In genomic region chr12:26621135-26621932, GRCm38 (mm10) we compare ENCODE assay signal across 11 mouse cellular contexts.
DNase-seq lines count a peak whose midpoint lies in the region; ATAC-seq and TF ChIP-seq lines count a peak whose summit lies in the region.
"Had no signal": no experiment of that assay in that cellular context is flagged by ENCODE, and none has a peak within 500 bp of the region (broad histone marks: within the 10 kb centered on the region; RNA-seq: fewer than 3 reads in every experiment).

No protein-coding gene starts in this region.

- H3K27me3 ChIP-seq in forebrain, embryonic 14.5 days (replicated peaks; ENCODE audit: control insufficient read depth, insufficient read depth, low read length): no peaks in the 10 kb centered on the region
- H3K27me3 ChIP-seq in hindbrain, postnatal 0 days (ENCODE audit: insufficient read depth, low read length): no peaks in the 10 kb centered on the region
- H3K27me3 ChIP-seq in heart, embryonic 12.5 days (replicated peaks): no peaks in the 10 kb centered on the region
- H3K27me3 ChIP-seq: kidney, embryonic 15.5 days; limb, embryonic 12.5 days; stomach, embryonic 15.5 days had no signal

- H3K27ac ChIP-seq in forebrain, embryonic 14.5 days (ENCODE audit: low read depth, low read length): peak overlapping the region; percentile 84
- no peak overlapping the region for H3K27ac ChIP-seq in hindbrain, postnatal 0 days
- H3K27ac ChIP-seq in heart, embryonic 12.5 days (ENCODE audit: poor library complexity, severe bottlenecking): no peak overlapping the region
- H3K27ac ChIP-seq: kidney, embryonic 15.5 days; limb, embryonic 12.5 days; stomach, embryonic 15.5 days had no signal

- 66% methylated on average over 12 of the region's 12 CpGs for WGBS in forebrain, embryonic 14.5 days
- WGBS in hindbrain, postnatal 0 days: 60% methylated on average over 12 of the region's 12 CpGs
- WGBS in heart, embryonic 12.5 days: 78% methylated on average over 12 of the region's 12 CpGs

- peak overlapping the region; percentile 23; the same call in 1 of the 2 replicates for H3K9ac ChIP-seq in forebrain, embryonic 14.5 days (ENCODE audit: low read length)
- H3K9ac ChIP-seq in hindbrain, postnatal 0 days (replicated peaks; ENCODE audit: low read length): no peak overlapping the region
- no peak overlapping the region for H3K9ac ChIP-seq in heart, embryonic 12.5 days
- H3K9ac ChIP-seq: kidney, embryonic 15.5 days; limb, embryonic 12.5 days; stomach, embryonic 15.5 days had no signal

- TF ChIP-seq CTCF in hindbrain, postnatal 0 days (IDR thresholded peaks at IDR 0.05; ENCODE audit: low read depth): no peak

- ATAC-seq in forebrain, embryonic 14.5 days: peak; percentile 82
- ATAC-seq in hindbrain, postnatal 0 days: no peak
- ATAC-seq in heart, embryonic 12.5 days (ENCODE audit: insufficient number of reproducible peaks, low FRiP score): no peak

- no peaks in the 10 kb centered on the region for H3K9me3 ChIP-seq in forebrain, embryonic 14.5 days (replicated peaks; ENCODE audit: control insufficient read depth, low read length)
- no peaks in the 10 kb centered on the region for H3K9me3 ChIP-seq in hindbrain, postnatal 0 days (ENCODE audit: low read length)
- no peaks in the 10 kb centered on the region for H3K9me3 ChIP-seq in heart, embryonic 12.5 days (replicated peaks)
- H3K9me3 ChIP-seq: kidney, embryonic 15.5 days; limb, embryonic 12.5 days; stomach, embryonic 15.5 days had no signal

- H3K4me1 ChIP-seq in forebrain, embryonic 14.5 days (ENCODE audit: control insufficient read depth, insufficient read depth, low read length): peaks cover 13% of the 10 kb centered on the region
- H3K4me1 ChIP-seq in hindbrain, postnatal 0 days (ENCODE audit: insufficient read depth, low read length): 0 out of 2 replicates have a peak, but pooled peaks cover 6% of the 10 kb centered on the region
- H3K4me1 ChIP-seq in heart, embryonic 12.5 days (replicated peaks): no peaks in the 10 kb centered on the region
- H3K4me1 ChIP-seq: kidney, embryonic 15.5 days; stomach, embryonic 15.5 days had no signal

- H3K4me2 ChIP-seq in forebrain, embryonic 14.5 days (ENCODE audit: low read length): no peak overlapping the region
- no peak overlapping the region for H3K4me2 ChIP-seq in hindbrain, postnatal 0 days (ENCODE audit: low read depth, low read length)
- no peak overlapping the region for H3K4me2 ChIP-seq in heart, embryonic 12.5 days
- H3K4me2 ChIP-seq: kidney, embryonic 15.5 days; limb, embryonic 12.5 days; stomach, embryonic 15.5 days had no signal

- peak; percentile 5 for DNase-seq in right cerebral cortex, adult 18-20 months
- no peak for DNase-seq in right cerebral cortex, postnatal 14 days
- no peak for DNase-seq in forebrain, embryonic 14.5 days (ENCODE audit: low spot score)
- DNase-seq in hindbrain, postnatal 0 days (ENCODE audit: low spot score): peak; percentile 14
- DNase-seq in spleen, postnatal 10 days (ENCODE audit: low spot score in 2 of 2): no peak
- no peak for DNase-seq in urinary bladder, postnatal 4 days (ENCODE audit: low spot score in 2 of 2)
- DNase-seq: gastrocnemius, postnatal 25 days had no signal

- no peaks in the 10 kb centered on the region for H3K36me3 ChIP-seq in forebrain, embryonic 14.5 days (ENCODE audit: control insufficient read depth, insufficient read depth, low read length)
- no peaks in the 10 kb centered on the region for H3K36me3 ChIP-seq in hindbrain, postnatal 0 days (ENCODE audit: insufficient read depth, low read length)
- H3K36me3 ChIP-seq in heart, embryonic 12.5 days: no peaks in the 10 kb centered on the region
- H3K36me3 ChIP-seq: kidney, embryonic 15.5 days; limb, embryonic 12.5 days; stomach, embryonic 15.5 days had no signal

- H3K4me3 ChIP-seq in forebrain, embryonic 14.5 days (ENCODE audit: low read depth, low read length): no peak overlapping the region
- no peak overlapping the region for H3K4me3 ChIP-seq in hindbrain, postnatal 0 days (ENCODE audit: low read length)
- H3K4me3 ChIP-seq in heart, embryonic 12.5 days: no peak overlapping the region
- H3K4me3 ChIP-seq: kidney, embryonic 15.5 days; limb, embryonic 12.5 days; stomach, embryonic 15.5 days had no signal

Comparison
In these comparisons a context has a peak if more than half of its experiments do, and no peak if none do; other contexts are left out.
1. DNase-seq: peak in right cerebral cortex, adult 18-20 months (single experiment) and hindbrain, postnatal 0 days (single experiment); none in right cerebral cortex, postnatal 14 days (single experiment), forebrain, embryonic 14.5 days (single experiment), spleen, postnatal 10 days (0 of 2) and urinary bladder, postnatal 4 days (0 of 2).